Mouse (Mus musculus) G1E (cell line): Measurements from ENCODE around the gene Cysrt1.

Experiments
- CTCF ChIP-seq: IDR thresholded peaks from 2 replicates; pipeline ENCODE4 v1.5.1; 2012; ENCODE audit warnings: low read depth, low read length, inconsistent platforms, mixed read lengths
- GATA1 ChIP-seq: IDR thresholded peaks from 2 replicates; pipeline ENCODE4 v1.6.1; 2012; ENCODE audit warnings: borderline replicate concordance, low read length, inconsistent platforms, mixed read lengths
- POLR2AphosphoS5 ChIP-seq: IDR thresholded peaks from 2 replicates; pipeline ENCODE4 v1.6.1; 2012; ENCODE audit warnings: low read depth, low read length, inconsistent platforms; ENCODE audit not compliant: insufficient replicate concordance
- TAL1 ChIP-seq: conservative IDR thresholded peaks from 2 replicates; pipeline ENCODE4 v1.6.1; 2012; ENCODE audit warnings: low read depth, low read length, inconsistent platforms, mixed read lengths

DNA sequence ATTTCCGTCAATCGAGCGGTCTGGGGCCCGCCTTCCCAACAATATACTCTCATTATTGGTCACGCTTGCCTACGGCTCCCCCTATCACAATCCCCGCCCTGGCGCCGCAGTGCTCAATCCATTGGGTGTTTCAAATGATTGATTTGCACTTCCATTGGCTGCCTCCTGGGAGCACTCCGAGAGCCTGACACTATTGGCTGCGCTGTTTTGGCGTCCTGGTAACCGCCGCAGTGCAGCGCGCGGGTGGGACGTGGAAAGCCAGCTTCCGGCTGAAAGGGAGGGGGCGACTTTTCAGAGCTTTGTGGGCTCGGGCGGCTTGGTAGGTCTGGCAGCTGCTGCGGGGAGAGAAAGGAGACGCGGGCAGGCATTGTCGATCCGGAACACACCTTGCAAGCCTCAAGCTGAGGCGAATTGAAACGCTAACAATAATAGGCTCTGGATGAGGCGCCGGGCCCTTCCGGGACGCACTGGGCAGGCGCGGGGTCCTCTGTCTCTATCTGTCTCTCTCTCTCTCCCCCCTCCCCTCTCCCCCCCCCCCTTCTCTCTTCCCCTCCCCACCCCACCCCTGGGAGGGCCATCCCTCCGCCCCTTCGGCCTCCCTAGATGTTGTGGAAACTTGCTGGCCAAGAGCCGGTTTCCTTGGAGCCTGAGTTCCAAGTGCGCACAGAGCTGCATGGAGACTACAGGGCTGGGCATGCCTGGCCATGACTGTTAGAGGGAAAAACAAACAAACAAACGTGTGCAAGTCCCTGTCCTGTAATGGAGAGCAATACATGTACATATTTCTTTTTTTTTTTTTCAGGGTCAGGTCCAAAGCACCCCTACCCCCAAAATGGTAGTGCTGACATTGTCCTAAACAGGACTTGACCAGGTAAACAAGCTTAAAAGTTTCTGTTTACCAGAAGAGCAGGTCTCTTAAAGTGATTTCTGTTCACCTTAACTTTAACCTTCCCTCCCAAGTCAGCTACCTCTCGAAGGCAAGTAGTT lies 17.2 kb downstream of the Cysrt1 start:
- no peak for TF ChIP-seq CTCF
- TF ChIP-seq GATA1 = no peak
- no peak for TF ChIP-seq POLR2AphosphoS5
- no peak for TF ChIP-seq TAL1
